Mouse (Mus musculus) T-cell, adult 2 months (primary cell): ENCODE data around the gene Babam2.
A peak's percentile ranks its signal among the peaks of the same experiment; 100 is the strongest.
"Not testable (repeated sequence)": the region's sequence is repeated elsewhere in the genome, so short reads cannot be mapped to it uniquely, and the experiment has no call there.

ENCODE experiments used
- DNase-seq: peaks from one replicate; pipeline ENCODE4 v3.0.0; 2022; ENCODE audit warnings: low spot score

The Babam2 gene

DNA sequence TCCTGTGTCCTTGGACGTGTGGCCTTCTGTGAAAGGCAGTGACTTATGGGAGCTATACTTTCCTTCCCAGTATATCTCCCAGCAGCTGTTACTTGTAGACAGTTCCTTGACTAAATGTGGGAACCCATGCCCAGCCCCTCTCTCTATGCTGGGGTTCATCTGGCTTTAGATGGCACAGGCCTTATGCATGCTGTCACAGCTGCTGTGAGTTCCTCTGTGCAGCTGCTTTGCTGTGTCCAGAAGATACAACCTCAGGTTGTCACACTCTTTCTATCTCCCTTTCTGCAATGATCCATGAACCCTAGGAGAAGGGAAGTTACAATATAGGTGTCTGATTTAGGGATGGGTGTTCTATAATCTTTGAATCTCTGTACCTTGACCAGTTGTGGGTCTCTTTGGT is 132.1 kb downstream of the Babam2 start:
- DNase-seq = no peak

DNA sequence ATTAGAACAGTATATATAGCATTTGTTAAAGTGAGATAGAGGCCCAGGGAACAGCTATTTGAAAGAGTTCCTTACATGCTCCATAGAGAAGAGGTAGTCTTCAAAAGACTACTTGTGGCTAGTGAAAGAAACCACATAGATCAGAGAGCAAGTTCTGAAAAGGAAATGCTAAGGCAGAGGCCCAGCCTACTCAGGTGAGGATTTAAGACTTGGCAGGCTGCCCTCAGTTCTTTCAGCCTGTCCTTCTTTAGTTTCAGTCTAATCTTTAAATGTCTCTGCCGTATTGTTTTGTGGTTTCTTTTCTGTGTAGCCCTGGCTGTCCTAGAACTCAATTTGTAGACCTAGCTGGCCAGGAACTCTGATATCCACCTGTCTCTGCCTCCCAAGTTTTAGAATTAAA is 134.1 kb downstream of the Babam2 start:
- peak; percentile 61 for DNase-seq

DNA sequence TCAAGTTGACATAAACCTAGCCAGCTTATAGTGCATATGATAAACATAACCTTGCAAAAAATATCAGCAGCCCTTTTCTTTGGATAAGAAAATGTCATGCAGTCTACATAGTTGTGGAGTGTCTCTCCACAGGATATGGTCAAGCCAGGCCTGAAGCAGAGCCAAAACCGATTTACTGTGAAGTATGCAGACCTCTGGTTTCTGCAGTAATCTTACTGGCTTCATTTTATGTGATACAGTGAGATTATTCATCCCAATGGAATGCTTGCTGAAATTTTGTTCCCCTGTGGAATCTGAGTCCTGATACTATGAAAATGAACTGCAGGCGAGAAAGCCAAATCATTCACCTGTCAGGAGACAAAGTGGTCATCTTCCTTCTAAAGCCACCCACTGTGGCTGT is 138.2 kb downstream of the Babam2 start:
- no peak for DNase-seq

DNA sequence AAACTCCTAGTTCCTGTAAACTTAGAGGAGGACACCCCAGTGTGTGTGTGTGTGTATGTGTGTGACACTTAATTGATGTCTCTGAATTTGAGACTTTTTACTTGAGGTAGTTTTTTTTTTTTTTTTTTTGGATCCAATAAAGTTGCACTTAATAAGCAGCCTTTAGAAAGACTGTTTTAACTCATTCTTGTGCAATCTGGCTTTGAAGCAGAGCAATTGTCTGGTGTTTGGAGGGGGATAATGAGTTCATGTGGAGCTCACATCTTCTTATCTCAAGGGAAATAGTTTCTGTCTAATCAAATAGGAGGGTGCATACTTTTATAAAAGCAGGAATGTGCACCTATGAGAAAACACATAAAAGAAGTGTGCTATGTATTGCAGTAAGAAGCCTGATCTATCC is 142.5 kb downstream of the Babam2 start:
- no peak for DNase-seq

DNA sequence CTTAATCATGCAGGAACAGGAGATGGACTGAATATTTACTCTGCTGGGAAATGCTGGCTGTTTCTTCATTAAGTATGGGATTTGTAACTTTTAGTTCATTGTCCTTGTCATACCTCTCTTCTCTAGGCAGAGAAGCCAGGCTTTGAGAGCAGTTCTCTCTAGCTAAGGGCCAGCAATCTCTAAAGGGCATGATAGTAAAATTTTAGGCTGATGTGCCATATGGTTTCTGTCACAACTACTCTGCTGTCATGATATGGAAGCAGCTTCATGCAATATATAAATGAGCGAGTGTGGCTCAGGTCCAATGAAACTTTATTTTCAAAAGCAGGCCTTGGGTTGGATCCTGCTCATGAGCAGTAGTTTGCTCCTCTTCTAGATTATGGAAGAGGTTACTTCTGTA is 142.9 kb downstream of the Babam2 start:
- no peak for DNase-seq

DNA sequence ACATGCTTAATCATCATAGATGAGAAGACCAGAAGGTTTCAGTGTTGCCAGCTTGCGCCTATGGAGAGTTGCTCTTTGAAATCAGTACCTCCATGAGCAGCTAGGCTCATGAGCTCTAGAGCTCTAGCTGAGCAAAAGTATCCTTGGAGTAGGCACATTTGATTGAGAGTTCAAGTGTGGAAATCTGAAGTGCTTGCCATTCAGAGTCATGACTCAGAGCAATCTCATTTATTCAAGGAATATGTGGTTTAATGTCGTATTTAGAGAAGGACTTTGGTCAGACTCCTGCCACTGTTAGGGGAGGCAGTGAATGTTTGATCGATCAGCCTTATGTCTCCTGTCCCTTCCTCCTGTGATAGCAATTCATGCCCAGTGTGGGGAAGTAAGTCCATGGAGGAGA is 147.4 kb downstream of the Babam2 start:
- no peak for DNase-seq

DNA sequence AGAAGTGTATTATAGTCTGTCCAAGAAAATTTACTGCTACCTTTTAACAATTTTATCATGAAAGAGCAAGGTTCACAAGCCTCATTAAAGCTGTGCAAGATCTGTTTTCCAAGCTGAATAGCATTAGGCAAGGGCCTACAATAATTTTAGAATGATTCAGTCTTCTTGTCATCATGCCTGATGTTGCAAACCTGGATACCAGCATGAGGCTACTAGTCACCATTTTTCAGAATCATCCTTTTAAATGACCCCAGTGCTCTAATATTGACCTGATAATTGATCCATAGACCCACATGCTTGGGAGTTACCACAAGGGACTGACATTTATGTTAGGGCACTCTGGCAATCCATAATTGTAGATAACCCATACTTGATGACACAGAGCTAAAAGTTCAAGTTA is 149.5 kb downstream of the Babam2 start:
- DNase-seq = no peak

DNA sequence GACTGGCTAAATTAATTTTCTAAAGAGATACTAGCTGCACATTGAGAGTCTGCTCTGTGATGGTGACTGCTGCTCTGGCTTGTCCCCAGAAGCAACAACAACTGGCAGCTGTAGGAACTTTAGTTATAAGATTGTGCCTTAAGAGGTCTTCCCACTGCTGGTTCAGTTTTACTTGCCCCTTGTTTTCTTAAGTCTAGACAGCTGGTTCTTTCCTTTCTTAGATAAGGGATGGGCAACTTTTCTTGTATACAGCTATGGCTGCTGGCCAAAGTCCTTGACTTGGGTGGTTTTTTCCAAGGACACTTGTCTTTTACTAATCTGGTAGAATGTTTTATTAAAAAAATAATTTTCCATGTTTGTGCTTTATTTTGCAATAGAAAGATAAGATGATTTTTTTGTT is 151.5 kb downstream of the Babam2 start:
- DNase-seq = no peak

DNA sequence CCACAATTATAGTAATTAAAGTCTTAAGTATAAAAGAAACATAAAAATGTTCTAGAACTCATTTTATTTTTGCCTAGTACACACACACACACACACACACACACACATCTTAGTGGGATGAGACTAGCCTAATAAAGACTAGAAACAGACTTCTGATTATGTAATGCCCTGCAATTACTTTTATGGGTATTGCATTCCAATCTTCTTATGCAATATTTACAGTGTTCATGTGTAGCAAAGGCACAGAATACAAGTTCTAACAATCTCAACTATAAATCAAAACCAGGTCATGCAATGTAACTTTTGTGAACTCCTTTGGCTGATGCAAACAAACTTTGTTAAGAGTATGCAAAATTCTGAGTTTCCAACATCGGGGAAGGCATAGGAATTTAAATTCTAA is 155.3 kb downstream of the Babam2 start:
- no peak for DNase-seq

DNA sequence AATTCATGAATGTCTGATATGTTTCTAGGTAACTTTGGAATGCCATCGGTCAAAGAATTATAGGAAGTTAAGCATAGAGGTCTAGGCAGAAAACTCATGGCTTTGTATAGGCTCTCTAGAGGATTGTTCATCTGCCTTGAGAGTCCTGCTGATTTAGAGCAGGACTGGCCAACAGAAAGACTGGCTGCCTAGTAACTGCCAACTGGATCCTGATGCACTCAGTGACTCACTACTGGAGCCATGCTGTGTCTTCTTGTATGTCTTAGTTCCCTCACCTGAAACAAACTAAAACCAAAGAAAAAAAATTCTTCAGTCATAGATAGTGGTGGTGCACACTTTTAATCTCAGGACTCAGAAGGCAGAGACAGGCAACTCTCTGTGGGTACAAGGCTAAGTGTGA is 156.3 kb downstream of the Babam2 start:
- DNase-seq = no peak

DNA sequence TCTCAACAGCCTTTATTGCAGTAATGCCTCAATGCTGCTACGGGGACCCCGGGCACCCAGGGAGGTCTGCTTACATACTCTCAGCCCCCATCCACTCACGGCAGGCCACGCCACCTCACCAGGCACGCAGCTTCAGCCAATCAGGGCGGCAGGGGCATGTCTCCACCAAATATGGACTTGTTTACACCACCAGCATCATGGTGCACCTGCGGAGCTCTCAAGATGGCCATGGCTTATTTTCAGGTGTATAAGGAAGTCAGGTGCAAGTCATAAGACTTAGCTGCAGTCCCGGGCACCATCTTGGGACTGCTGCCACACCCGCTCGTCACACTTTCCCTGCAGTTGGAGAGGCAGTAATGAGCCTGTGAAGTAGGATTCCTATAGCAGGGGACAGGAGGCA is 161.4 kb downstream of the Babam2 start:
- DNase-seq = not testable (repeated sequence)

DNA sequence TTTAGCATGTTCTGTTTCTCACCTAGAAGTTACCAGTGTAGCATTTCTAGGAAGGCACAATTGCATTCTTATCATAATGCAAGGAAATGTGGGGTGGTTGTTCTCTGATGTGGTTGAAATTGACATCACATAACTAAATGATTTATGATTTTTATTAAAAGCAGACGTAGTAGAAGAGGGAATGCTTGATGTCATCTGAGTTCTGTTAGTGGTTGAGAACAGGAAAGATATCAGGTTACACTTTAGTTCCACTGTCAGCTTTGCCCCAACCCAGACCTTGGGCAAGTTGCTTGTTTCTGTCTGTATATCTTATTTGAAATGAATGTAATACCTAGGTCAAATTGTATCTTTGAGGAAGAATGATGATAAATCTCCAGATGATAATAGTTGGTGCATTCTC is 162.9 kb downstream of the Babam2 start:
- no peak for DNase-seq

DNA sequence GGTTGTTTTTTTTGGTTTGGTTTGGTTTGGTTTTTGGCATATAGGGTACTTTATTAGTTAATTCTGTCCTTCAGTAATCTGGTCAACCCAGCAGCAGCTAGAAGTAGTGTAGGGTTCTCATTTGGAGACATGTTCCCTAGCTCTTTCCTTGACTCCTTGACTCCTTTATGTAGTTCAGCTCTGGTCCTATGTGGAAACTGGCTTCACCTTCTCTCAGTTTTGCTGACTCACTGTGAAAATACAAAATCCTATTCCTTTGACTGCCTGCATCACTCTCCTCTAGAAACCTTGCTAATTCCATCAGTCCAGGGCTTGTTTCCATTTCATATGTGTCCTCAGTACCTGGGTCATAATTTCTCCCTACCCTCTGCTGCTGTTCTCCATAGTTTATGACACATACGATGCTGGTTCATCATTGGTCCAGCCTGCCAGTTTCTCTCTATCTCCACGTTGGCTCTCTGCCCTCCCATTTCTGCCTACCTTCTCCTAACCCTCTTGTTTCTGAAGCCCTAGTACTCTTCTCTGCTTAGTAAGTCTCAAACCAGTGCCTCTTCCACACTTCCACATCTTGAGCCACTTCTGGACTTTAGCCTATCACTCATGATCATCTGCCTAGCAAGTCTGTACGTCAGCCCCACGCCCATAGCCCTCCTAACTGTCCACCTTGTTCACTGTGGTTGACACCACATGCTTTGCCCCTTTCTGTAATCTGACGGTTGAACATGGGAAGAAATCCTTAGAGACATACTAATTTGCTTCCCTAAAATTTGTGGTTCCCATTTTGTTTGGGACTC is 163.5 kb downstream of the Babam2 start:
- no peak for DNase-seq

DNA sequence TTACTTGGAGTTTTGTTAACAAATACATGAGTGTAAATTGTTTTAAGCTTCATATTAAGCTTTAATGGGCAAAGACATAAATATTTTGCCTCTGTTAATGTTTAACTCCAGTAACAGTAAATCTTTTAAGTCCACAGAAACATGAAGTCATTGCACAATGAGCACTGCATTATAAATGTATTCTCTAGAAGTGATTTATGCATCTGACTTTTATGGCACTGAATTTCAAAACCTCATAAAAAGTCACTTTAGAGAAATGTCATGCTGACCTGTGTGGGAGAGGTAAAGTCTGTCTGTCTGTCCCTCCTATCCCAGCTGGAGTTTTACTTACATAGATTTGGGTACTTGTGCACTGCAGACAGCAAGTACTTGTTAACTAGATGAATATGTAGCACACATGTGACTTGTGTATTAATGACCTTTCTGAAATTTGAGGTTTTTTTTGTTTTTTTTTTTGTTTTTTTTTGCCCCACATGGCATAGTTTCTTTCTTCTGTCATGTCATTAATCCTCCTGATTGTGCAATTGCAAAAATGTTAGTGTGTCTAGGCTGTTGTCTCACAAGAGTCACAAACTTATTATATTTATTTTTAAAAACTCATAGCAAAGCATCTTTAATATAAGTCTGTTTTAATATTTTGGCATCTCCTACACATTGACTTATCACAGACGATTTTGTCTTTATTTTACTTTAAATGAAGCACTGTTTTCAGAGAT is 165.4 kb downstream of the Babam2 start:
- DNase-seq = no peak

DNA sequence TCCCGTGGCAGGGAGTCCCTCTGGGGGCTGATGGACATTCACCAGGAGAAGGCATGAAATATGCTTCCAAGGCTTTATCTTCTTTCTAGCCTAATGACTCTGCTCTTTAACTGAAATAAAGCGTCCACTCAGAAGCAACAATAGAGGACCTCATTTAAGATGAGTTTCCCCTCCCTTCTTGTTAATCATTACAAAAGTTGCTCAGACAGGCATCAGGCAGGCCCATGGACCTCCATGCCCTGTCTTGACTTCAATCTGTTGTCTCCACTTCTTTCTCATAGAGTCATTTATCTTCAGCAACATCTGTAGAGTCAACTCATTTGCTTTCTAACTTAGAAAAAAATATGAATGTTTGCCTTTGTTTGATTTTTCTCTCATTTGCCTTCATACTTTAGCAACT is 166.6 kb downstream of the Babam2 start:
- no peak for DNase-seq

DNA sequence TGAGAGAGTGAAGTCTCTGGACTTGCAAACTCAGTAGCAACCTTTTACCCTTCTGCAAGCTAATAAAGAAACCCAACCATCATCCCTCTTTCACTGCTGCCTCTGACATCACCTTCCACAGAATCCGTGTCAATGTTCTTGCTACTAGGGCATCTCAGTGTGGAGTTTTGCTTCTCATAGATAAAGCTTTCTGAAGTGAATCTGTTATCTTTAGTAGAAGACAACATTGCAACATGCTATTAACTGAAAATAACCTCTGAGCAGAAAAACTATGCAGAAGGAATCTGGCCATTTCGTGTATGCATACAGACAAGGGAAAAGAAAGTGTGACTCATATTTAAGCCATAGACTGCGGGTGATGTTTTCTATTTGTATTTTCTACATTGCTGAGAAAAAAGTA is 168.6 kb downstream of the Babam2 start:
- no peak for DNase-seq

DNA sequence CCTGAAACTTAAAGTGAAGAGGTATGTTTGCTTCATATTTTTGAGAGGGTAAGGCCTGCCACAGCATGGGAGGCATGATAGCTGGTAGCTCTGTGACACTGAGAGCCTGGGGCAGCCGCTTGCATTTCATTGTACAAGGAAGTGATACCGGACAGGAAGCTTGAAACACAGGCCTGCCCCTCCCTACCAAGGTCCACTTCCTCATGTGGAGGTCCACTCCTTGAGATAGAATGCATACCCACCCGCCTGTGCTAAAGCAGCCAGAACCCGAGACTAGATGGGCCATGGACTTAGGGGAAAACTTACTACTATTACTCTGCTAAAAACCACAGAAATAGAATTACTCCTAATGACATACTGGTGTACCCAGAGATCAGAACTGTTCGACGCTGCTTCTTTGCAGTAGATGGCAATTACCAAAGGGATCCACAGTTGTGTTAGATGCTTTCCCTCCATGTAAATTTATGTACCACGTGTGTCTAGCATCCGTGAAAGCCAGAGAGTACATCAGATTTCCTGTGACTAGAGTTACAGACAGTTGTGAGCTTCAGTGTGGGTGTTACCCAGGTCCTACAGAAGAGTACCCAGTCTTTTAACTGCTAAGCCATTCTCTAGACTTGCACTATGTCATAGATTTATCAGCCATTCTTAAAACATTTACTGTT is 173.5 kb downstream of the Babam2 start:
- DNase-seq = no peak

DNA sequence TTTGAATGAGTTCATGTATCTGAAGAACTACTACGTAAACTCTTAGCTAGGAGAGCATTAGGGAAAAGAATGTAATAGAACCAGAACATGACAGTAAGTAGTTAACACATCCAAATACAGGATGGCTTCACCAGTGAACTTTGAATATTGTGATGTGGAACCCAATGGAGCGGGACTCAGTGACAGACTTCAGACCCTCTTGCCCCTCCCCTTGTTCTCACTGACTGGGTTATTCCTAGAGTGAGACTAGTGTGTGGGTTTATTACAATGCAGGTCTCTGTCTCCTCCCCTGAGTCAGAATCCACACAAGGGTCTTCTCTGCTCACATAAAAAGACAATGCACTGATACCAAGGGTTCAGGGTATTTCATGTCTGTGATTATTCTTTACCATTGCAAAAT is 175.8 kb downstream of the Babam2 start:
- DNase-seq = no peak

DNA sequence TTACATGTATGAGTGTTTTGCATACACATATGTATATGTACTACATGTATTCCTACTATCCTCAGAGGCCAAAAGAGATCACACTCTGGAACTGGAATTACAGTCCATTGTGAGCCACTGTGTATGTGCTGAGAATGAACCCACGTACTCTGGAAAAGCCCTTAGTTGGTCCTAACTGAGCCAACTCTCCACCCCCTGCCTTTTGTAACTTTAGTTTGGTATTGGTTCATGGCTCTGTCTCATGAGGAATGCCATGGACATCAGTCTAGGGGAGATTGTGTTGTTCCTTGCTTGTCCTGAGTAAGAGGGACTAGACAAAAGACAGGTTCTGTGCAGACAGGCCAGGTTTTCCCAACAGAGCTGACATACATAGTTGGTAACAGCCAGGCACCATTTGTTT is 177.1 kb downstream of the Babam2 start:
- no peak for DNase-seq

DNA sequence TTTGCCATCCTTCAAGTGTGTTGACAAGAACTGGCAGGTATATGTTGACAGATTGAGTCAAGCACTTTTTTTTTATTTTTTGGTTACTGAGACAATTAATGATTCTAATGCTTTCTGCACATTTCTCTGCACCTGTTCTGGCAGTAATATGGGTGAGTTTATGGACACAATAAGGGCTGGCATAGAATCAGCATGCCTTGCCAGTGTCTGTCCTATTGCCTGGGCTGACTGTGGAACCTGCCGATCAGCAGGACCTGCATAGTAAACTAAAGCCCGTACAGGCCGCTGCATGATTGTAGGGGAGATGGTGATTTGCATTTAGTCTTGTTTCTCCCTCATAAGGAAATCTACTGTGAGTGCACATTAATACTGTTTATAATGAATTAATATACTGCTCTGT is 178.0 kb downstream of the Babam2 start:
- DNase-seq = no peak

DNA sequence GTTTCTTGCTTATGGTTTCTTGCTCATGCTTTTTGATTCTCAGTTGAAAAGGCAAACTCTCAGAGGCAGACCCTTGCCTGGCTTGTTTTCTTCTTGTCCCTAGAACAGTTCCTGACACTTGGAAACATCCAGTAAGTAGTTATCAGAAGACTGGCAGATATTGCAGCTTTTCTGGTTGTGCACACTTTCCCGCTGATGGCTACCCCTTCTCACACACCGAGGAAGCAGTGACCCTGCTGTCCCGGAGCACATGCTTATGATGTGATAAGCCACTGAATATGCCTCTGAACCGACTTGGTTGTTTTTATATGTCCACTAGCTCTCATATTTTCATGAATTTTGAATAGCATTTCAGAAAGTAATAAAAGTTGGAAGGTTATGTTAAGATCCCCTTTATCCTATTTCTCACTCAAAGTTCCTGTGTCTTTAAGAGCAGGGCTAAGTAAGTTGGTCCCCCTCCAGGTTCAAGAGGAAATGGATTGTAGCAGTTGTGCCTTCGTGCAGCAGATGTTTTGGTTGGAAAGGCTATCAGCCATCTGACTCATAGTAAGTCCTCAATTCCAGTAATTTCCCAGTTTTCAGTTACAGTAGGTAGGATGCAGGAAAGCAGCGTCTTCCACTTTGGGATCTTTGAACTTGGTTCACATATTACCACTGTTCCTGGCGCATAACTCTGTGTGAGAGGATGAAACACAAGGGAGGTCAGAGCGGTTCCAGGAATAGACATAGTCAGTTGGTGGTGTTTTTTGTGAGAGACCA is 178.9 kb downstream of the Babam2 start:
- DNase-seq = no peak

DNA sequence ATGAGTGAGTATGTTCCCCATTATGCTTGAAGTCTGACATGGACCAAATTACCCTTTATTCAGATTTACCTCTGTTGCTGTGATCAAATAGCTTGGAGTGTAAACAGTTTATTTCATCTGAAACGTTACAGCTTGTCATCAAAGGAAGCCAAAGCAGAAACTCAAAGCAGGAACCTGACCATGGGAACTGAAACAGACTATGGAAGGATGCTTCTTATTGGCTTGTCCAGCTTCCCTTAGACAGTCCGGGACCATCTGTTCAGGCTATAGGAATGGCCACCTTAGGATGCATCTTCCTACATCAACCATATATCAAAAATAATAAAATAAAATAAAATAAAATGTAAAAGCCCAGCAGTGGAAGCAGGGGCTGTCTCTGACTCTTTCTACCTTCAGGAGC is 183.0 kb downstream of the Babam2 start:
- DNase-seq = no peak

DNA sequence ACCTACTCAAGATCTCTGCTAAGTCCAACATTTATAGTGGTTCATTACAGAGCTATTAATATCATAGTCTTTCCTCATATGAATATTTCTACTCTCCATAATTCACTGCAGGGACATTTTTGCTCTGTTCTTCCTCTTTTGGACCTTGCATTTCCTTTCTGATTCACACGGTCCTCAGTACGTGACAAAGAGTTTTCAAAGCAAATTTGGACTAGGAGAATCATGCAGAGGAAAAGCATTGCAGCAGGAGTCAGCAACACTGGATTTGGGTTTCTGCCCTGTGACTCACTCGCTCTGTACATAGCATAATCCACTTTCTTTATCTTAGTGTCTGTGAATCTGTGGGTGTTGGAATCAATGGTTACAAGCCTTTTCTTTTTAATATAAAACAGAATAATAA is 184.8 kb downstream of the Babam2 start:
- DNase-seq = no peak
